Mouse (Mus musculus) T-helper 2 cell (primary cell): ENCODE data around the gene Mgst3.

ENCODE experiments used
- in situ Hi-C: fragments of 300-600 bp; cut with MboI, MseI; formaldehyde crosslinking; loops from one replicate; pipeline ENCODE4 v1.15.1; 2025; ENCODE audit warnings: high pct_unique_total_duplicates

The Mgst3 gene

GRCm38 (mm10) chr1:167393683-167394492 lies at the start of gene Mgst3:
Gene Mgst3 (minus strand): TSS chr1:167393841.
- in situ Hi-C loops = no loop called here

- in situ Hi-C loops = no loop called here
These were observed 44.7 kb upstream of the Mgst3 start for GRCm38 (mm10) chr1:167438231-167438885.

DNA sequence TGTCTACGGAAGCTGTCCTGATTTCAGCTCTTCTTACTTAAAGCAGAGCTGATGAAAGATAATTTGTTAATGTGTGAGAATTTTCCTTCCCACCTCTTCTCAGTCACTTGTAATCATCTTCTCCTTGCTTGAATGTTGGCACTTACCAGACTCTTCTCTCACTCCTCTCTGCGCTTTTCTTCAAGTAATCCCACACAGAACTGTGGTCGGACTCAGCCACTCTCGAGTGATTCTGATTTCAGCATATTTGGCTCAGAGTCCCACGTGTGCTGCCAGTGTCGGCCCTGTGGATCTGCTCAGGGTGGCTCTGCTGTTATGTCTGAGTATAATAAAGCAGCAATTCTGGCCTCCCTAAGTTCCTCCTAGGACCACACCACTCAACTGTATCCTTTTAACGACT lies 43.5 kb upstream of the Mgst3 start:
- in situ Hi-C loops = no loop called here

- in situ Hi-C loops = no loop called here
These were observed 42.7 kb upstream of the Mgst3 start for GRCm38 (mm10) chr1:167436186-167436975.

DNA sequence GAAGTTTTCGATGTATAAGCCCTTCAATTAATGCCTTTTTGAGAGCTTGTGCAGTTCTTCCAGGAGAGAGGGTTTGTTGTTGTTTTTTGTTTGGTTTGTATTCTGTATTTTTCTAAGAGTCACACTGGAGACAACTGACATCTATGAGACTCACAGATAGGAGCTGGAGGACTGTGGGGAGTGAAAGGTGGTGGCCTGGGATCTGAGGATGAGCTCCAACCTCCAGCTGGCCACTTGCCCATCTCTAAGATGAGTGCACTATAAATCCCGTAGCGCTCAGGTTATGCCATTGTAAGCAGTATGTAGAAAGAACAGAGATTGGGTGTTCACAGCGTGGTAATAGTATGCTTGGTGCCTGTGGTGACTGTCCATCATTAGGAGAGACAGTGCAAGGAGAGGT lies 41.3 kb upstream of the Mgst3 start:
- in situ Hi-C loops = no loop called here

- in situ Hi-C loops = no loop called here
These were observed 37.5 kb upstream of the Mgst3 start for GRCm38 (mm10) chr1:167430976-167431676.

- in situ Hi-C loops = no loop called here
These were observed 33.0 kb upstream of the Mgst3 start for GRCm38 (mm10) chr1:167426681-167427080.

DNA sequence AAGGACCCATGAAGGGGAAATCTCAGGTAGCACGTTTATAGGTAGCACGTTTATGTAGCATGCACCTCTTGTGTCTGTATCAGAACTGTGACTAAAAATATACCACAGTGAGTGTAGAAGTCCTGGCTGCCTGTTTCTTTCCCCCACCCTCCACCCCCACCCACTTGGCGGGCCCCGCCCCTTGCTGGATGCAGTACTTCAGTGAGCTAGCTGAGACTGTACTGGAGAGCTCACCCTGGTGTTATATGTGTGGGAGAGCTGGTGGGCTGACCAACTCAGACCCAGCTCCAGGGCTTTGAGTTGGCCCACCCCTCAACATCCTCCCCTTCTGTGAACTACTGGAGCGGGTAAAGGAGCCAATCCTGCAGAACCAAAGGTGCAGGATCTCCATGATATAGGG lies 31.9 kb upstream of the Mgst3 start:
- in situ Hi-C loops = no loop called here

GRCm38 (mm10) chr1:167422501-167423240 lies 29.0 kb upstream of the Mgst3 start:
- in situ Hi-C loops = no loop called here

GRCm38 (mm10) chr1:167414846-167415245 lies 21.2 kb upstream of the Mgst3 start:
- in situ Hi-C loops = loop anchor here (5.0 kb wide), 1 partner anchor 227 kb away; no protein-coding TSS in a partner anchor

GRCm38 (mm10) chr1:167411991-167412715 lies 18.5 kb upstream of the Mgst3 start:
- in situ Hi-C loops = loop anchor here (5.0 kb wide), 1 partner anchor 230 kb away; no protein-coding TSS in a partner anchor

- in situ Hi-C loops = no loop called here
These were observed 16.0 kb upstream of the Mgst3 start for GRCm38 (mm10) chr1:167409601-167410000.

DNA sequence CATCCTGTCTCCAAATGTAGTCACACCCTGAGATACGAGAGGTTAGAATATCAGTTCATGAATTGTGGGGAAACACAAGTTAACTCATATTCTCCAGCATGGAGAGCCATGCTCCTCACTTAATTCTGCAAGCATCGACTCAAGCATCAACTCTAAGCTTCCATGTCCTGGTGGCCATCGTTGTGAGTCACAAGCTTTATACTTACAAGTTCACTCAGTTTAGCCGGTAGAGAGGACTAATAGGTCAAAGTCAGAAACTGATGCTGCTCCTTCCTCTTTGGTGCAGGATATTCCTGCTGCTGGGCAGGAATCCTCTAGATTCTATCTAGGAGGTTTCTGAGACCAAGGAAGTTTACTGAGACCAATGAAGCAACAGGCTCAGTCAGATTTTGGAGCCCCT lies 11.6 kb upstream of the Mgst3 start:
- in situ Hi-C loops = no loop called here

DNA sequence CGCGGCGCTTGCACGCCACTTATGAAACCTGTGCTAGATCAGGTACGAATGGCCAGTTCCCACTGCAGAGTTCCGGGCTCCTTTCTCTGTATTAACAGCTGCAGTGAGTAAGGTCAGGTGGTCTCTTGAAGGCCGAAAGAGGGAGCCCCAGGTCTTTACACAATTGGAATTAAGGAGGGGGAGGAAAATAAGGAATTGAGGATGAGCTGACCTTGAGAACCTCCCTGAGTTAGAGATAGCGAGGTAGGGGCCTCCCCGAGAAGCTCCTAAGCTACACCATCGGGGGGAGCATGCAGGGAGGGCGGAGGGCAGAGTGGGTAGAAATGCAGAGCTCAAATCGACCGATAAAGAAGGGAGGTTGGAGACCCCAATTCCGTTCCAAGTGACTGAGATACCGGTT lies 360 bp downstream of the Mgst3 start:
- in situ Hi-C loops = no loop called here

- in situ Hi-C loops = no loop called here
These were observed 954 bp downstream of the Mgst3 start for GRCm38 (mm10) chr1:167392687-167393086.

DNA sequence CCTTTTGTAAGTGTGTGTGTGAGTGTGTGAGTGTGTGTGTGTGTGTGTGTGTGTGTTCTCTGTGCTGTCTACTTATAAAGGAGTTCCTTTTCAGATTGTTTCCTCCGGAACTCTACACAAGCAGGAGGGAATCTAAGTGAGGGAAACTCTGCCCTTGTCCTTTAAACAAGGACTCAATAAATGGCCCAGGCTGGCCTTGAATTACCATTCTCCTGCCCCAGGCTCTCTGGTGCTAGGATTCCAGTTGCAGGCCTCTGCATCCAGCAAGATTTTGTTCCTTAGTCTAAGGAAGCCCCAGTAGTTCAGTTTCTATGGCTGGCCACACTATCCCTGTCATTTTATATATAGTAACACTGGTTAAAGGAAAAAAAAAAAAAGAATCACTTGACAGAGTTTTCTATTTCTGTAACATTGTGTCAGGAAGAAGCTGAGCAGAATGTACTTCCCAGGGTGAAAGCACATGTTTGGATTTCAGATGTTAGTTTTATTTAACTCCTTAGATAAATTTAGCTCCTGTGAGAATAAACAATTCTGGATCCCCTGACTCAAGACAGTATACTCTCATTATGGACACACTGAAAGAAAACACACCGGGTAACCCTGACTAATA lies 1.5 kb downstream of the Mgst3 start:
- in situ Hi-C loops = no loop called here

GRCm38 (mm10) chr1:167391241-167391640 lies 2.4 kb downstream of the Mgst3 start:
- in situ Hi-C loops = no loop called here

DNA sequence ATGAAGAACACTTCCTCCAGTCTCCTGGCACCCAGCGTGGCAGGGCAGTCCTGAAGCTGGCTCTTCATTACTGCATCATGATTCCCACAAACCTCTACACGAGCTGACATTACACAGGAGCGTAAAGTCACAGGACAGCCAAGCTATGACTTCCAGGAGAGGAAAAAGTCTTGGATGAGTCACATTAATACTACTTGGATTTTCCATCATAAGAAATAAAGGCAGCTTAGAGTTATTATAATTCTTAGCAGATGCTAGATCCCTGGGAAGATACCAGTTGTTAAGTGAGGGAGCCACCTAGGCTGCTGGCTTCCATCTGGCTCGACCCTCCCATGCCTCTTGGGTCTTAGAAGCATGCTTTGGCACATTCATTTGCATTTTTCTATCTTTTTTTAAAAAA lies 3.3 kb downstream of the Mgst3 start:
- in situ Hi-C loops = no loop called here

GRCm38 (mm10) chr1:167389584-167389983 lies 4.1 kb downstream of the Mgst3 start:
- in situ Hi-C loops = no loop called here

- in situ Hi-C loops = no loop called here
These were observed 5.1 kb downstream of the Mgst3 start for GRCm38 (mm10) chr1:167388571-167388970.
